9 mouse cellular contexts compared by ENCODE assay signal in the genomic region with DNA sequence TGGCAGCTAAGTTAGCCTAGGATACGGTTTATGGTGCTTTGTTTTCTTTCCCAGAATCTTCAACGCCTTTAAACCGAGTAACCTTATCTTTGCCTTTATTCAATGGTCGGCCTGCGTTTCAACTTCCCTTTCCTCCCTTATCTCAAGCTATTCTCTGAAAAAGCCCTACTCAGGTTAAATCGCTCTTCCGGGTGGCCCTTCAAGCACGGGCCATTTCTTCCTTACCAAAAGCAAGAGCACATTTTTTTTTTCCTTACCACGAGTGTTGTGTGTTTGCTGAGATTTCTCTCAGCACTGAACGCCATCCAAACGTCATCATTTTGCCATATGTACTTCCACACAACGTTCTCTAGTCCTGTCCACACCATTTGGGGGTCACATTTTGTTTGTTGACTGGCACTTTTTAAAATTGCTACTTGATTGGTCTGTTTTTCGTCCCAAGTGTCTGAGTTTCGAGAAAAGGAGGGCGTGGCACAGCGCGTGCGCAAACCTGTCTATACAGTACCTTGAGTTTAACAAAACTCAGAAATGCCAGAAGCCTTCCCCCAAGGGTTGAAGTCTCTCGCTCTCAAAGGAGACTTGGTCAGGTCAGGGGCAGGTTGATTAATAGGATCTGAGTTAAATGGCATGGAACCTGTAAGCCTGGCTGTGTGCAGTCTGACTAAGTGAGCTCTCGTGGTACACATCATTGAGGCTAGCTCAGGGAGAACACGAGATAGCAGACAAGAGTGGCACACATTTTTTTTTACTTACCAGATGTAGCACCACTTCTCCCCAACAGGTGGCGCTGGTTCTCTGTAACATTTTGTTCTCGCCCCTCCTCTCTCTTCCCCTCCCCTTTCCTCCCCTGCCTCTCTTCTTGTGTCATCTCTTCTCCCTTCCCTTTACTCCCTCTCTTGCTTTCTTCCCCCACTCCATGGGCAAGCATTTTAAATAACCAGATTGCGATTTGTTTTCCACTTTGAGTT. TPM values are rescaled to one million over a fixed set of nuclear protein-coding genes. Genes with fewer than 3 reads are reported as not detected.
A peak's percentile ranks its signal among the peaks of the same experiment; 100 is the strongest.
DNase-seq lines count a peak whose midpoint lies in the region; ATAC-seq and TF ChIP-seq lines count a peak whose summit lies in the region.
"Had no signal": no experiment of that assay in that cellular context is flagged by ENCODE, and none has a peak within 500 bp of the region (broad histone marks: within the 10 kb centered on the region; RNA-seq: fewer than 3 reads in every experiment).

No protein-coding gene starts in this region.

- H3K4me3 ChIP-seq in liver, adult 2 months (ENCODE audit: insufficient read depth, low read depth, low read length) = no peak overlapping the region

- no peaks in the 10 kb centered on the region for H3K36me3 ChIP-seq in liver, adult 2 months (ENCODE audit: control insufficient read depth, insufficient read depth, low read length)

- peak; percentile 57 for TF ChIP-seq CTCF in Patski (IDR thresholded peaks at IDR 0.05)
- TF ChIP-seq CTCF in liver, adult 2 months (IDR thresholded peaks at IDR 0.05; ENCODE audit: low read depth, low read length) = peak; percentile 58

- ATAC-seq in Patski = no peak

- intact Hi-C loops in heart, postnatal 10 days (cut with DNase I) = no loop called here

- peaks cover 7% of the 10 kb centered on the region; the same call in 1 of the 2 replicates for H3K4me1 ChIP-seq in liver, adult 2 months (ENCODE audit: control insufficient read depth, insufficient read depth, low read length)

- H3K27me3 ChIP-seq in Patski = peaks cover 5% of the 10 kb centered on the region
- H3K27me3 ChIP-seq in liver, adult 2 months (ENCODE audit: control insufficient read depth, insufficient read depth, low read length) = no peaks in the 10 kb centered on the region

- TF ChIP-seq POLR2A in liver, adult 2 months (IDR thresholded peaks at IDR 0.05; ENCODE audit: extremely low read depth, insufficient read depth, low read length) = no peak

- peak overlapping the region; percentile 4; the same call in 1 of the 2 replicates for H3K27ac ChIP-seq in liver, adult 2 months (replicated peaks; ENCODE audit: insufficient read depth, low read depth, low read length)

- CTCF ChIA-PET in Patski (lab: Charles Lee) = interaction anchor here (1.0 kb wide), 1 partner anchor 38 kb away, joined by 3 read pairs; no protein-coding TSS in a partner anchor

- POLR2A ChIA-PET in Patski (lab: Charles Lee) = no interaction called here

- in situ Hi-C loops in Patski (cut with MboI; ENCODE audit: low pct_unique_long_range_greater_than_20kb) = no loop called here

- DNase-seq in layer of hippocampus, adult 11-12 months (ENCODE audit: low spot score) = peak; percentile 55
- no peak for DNase-seq in layer of hippocampus, adult 9-10 months (ENCODE audit: low spot score)
- DNase-seq in Patski (ENCODE audit: low read depth, low spot score) = no peak
- peak; percentile 66 to 83 for DNase-seq in cerebellum, postnatal 10 days
- DNase-seq in heart, postnatal 10 days = peak; percentile 19 to 60
- peak; percentile 63 for DNase-seq in liver, adult 2 months (ENCODE audit: extremely low read depth, low read depth, low spot score)
- DNase-seq in retina, postnatal 7 days (ENCODE audit: low read depth, low spot score) = peak; percentile 38
- no peak for DNase-seq in Muller cell, postnatal 12 days (ENCODE audit: inconsistent ontology term)

- H3K79me2 ChIP-seq in liver, adult 2 months (ENCODE audit: control insufficient read depth, insufficient read depth, low read length) = no peaks in the 10 kb centered on the region

- 58% methylated on average over 24 of the region's 24 CpGs for whole genome bisulfite sequencing in liver, adult 2 months

- H3K9ac ChIP-seq in liver, adult 2 months (ENCODE audit: low read depth, low read length) = no peak overlapping the region

RNA-seq across cellular contexts. Expression of a gene that starts 43.6 kb away (rescaled TPM):
- 0.04 TPM for polyA plus RNA-seq in Patski (2021)
- not detected for total RNA-seq in heart, postnatal 10 days (2021)
- 382 and 384 TPM in 2 replicates for total RNA-seq in liver, adult 2 months (2014; rRNA removed)
- polyA plus RNA-seq in liver, adult 2 months (2012; rRNA removed) = 309 TPM in 2 replicates
- total RNA-seq: hematopoietic stem cell, adult 5-6 weeks had no signal

Comparison
In these comparisons a context has a peak if more than half of its experiments do, and no peak if none do; other contexts are left out.
1. DNase-seq: peak in layer of hippocampus, adult 11-12 months (single experiment), cerebellum, postnatal 10 days (2 of 2), heart, postnatal 10 days (2 of 2), liver, adult 2 months (single experiment) and retina, postnatal 7 days (single experiment); none in layer of hippocampus, adult 9-10 months (single experiment), Patski (single experiment) and Muller cell, postnatal 12 days (single experiment).
2. RNA of a gene that starts 43.6 kb away (total RNA-seq): 382 to 384 TPM in liver, adult 2 months; not detected in heart, postnatal 10 days; every median in the first group is over 100 times any median in the second.